In genomic region chr1:135154011-135154410, GRCm38 (mm10) we compare ENCODE assay signal across 8 mouse cellular contexts. TPM values are rescaled to one million over a fixed set of nuclear protein-coding genes. Genes with fewer than 3 reads are reported as not detected.
DNase-seq lines count a peak whose midpoint lies in the region; ATAC-seq lines count a peak whose summit lies in the region.

No protein-coding gene starts in this region.

- H3K4me1 ChIP-seq in kidney, embryonic 16.5 days (ENCODE audit: insufficient read depth, low read length) = peaks cover 16% of the 10 kb centered on the region
- peaks cover 16% of the 10 kb centered on the region for H3K4me1 ChIP-seq in embryonic facial prominence, embryonic 14.5 days (ENCODE audit: control insufficient read depth, insufficient read depth, low read length)
- peaks cover 22% of the 10 kb centered on the region for H3K4me1 ChIP-seq in intestine, embryonic 16.5 days (ENCODE audit: control insufficient read depth, insufficient read depth, low read length)
- H3K4me1 ChIP-seq in neural tube, embryonic 11.5 days (ENCODE audit: control insufficient read depth, insufficient read depth, low read length) = 0 out of 2 replicates have a peak, but pooled peaks cover 3% of the 10 kb centered on the region

- H3K9ac ChIP-seq in kidney, embryonic 16.5 days (replicated peaks; ENCODE audit: low read length) = peak overlapping the region; percentile 64
- peak overlapping the region; percentile 60 for H3K9ac ChIP-seq in embryonic facial prominence, embryonic 14.5 days (ENCODE audit: low read depth, low read length)
- H3K9ac ChIP-seq in intestine, embryonic 16.5 days (ENCODE audit: low read depth, low read length) = peak overlapping the region; percentile 45
- H3K9ac ChIP-seq in neural tube, embryonic 11.5 days (ENCODE audit: low read length) = peak overlapping the region; percentile 70

- WGBS in kidney, embryonic 16.5 days = 18% methylated on average over 8 of the region's 13 CpGs
- WGBS in embryonic facial prominence, embryonic 14.5 days = 31% methylated on average over 8 of the region's 13 CpGs
- 23% methylated on average over 13 of the region's 13 CpGs for WGBS in intestine, embryonic 16.5 days
- WGBS in neural tube, embryonic 11.5 days = 20% methylated on average over 13 of the region's 13 CpGs

- no peaks in the 10 kb centered on the region for H3K27me3 ChIP-seq in kidney, embryonic 16.5 days (ENCODE audit: insufficient read depth, low read length)
- no peaks in the 10 kb centered on the region for H3K27me3 ChIP-seq in embryonic facial prominence, embryonic 14.5 days (replicated peaks; ENCODE audit: control insufficient read depth, insufficient read depth, low read length)
- no peaks in the 10 kb centered on the region for H3K27me3 ChIP-seq in intestine, embryonic 16.5 days (replicated peaks; ENCODE audit: control insufficient read depth, insufficient read depth, low read length)
- no peaks in the 10 kb centered on the region for H3K27me3 ChIP-seq in neural tube, embryonic 11.5 days (ENCODE audit: control insufficient read depth, insufficient read depth, low read length)

- peaks cover 17% of the 10 kb centered on the region for H3K36me3 ChIP-seq in kidney, embryonic 16.5 days (ENCODE audit: insufficient read depth, low read length)
- peaks cover 25% of the 10 kb centered on the region for H3K36me3 ChIP-seq in embryonic facial prominence, embryonic 14.5 days (ENCODE audit: control insufficient read depth, insufficient read depth, low read length)
- H3K36me3 ChIP-seq in intestine, embryonic 16.5 days (ENCODE audit: control insufficient read depth, insufficient read depth, low read length) = peaks cover 10% of the 10 kb centered on the region
- H3K36me3 ChIP-seq in neural tube, embryonic 11.5 days (ENCODE audit: control insufficient read depth, insufficient read depth, low read length) = peaks cover 3% of the 10 kb centered on the region; the same call in 1 of the 2 replicates

- no peaks in the 10 kb centered on the region for H3K9me3 ChIP-seq in kidney, embryonic 16.5 days (ENCODE audit: low read length)
- no peaks in the 10 kb centered on the region for H3K9me3 ChIP-seq in embryonic facial prominence, embryonic 14.5 days (ENCODE audit: control insufficient read depth, low read length)
- no peaks in the 10 kb centered on the region for H3K9me3 ChIP-seq in intestine, embryonic 16.5 days (ENCODE audit: control insufficient read depth, low read length)
- no peaks in the 10 kb centered on the region for H3K9me3 ChIP-seq in neural tube, embryonic 11.5 days (ENCODE audit: control insufficient read depth, low read length)

- H3K4me3 ChIP-seq in kidney, embryonic 16.5 days (ENCODE audit: low read length) = peak overlapping the region; percentile 33
- peak overlapping the region; percentile 28 for H3K4me3 ChIP-seq in embryonic facial prominence, embryonic 14.5 days (ENCODE audit: low read depth, low read length)
- peak overlapping the region; percentile 23; the same call in 1 of the 2 replicates for H3K4me3 ChIP-seq in intestine, embryonic 16.5 days (ENCODE audit: low read length)
- H3K4me3 ChIP-seq in neural tube, embryonic 11.5 days (ENCODE audit: low read depth, low read length) = no peak overlapping the region

- peak overlapping the region; percentile 37; the same call in 1 of the 2 replicates for H3K27ac ChIP-seq in kidney, embryonic 16.5 days (ENCODE audit: low read length)
- peak overlapping the region; percentile 86 for H3K27ac ChIP-seq in embryonic facial prominence, embryonic 14.5 days (replicated peaks; ENCODE audit: low read depth, low read length)
- peak overlapping the region; percentile 82 for H3K27ac ChIP-seq in intestine, embryonic 16.5 days (ENCODE audit: low read length)
- H3K27ac ChIP-seq in neural tube, embryonic 11.5 days (ENCODE audit: low read depth, low read length) = peak overlapping the region; percentile 83

- DNase-seq in kidney, postnatal 14 days = no peak
- no peak for DNase-seq in embryonic facial prominence, embryonic 14.5 days (ENCODE audit: low spot score)
- no peak for DNase-seq in neural tube, embryonic 11.5 days (ENCODE audit: low spot score)
- no peak for DNase-seq in B cell, adult 2 months
- no peak for DNase-seq in left cerebral cortex, postnatal 36 days (ENCODE audit: low spot score in 2 of 2)
- no peak for DNase-seq in layer of hippocampus, adult 9-10 months (ENCODE audit: low spot score)

- no peak for ATAC-seq in kidney, embryonic 16.5 days (ENCODE audit: low FRiP score, low TSS enrichment)
- ATAC-seq in embryonic facial prominence, embryonic 14.5 days (ENCODE audit: low read depth) = no peak; the same call in 1 of the 2 replicates
- no peak for ATAC-seq in intestine, embryonic 16.5 days
- ATAC-seq in neural tube, embryonic 11.5 days (ENCODE audit: insufficient read depth, low FRiP score, low TSS enrichment) = peak; percentile 39; the same call in 1 of the 2 replicates

- peak overlapping the region; percentile 56 for H3K4me2 ChIP-seq in kidney, embryonic 16.5 days (replicated peaks; ENCODE audit: low read depth, low read length)
- peak overlapping the region; percentile 56 for H3K4me2 ChIP-seq in embryonic facial prominence, embryonic 14.5 days (ENCODE audit: low read depth, low read length)
- H3K4me2 ChIP-seq in intestine, embryonic 16.5 days (ENCODE audit: low read depth, low read length) = peak overlapping the region; percentile 40; the same call in 1 of the 2 replicates
- H3K4me2 ChIP-seq in neural tube, embryonic 11.5 days (ENCODE audit: low read depth) = peak overlapping the region; percentile 43

- intact Hi-C loops in left cerebral cortex, postnatal 36 days (cut with DNase I) = loop anchor here (1.0 to 5.0 kb wide), 2 partner anchors 12 to 213 kb away; no protein-coding TSS in a partner anchor

RNA-seq across cellular contexts. Expression of gene Arl8a, which starts 7.4 kb away (rescaled TPM):
- polyA plus RNA-seq in kidney, embryonic 16.5 days (2015; fragmentation: Nextera tagmentation; extraction: Ambion mirVana) = 42.9 and 46.7 TPM in 2 replicates
- 73.8 and 74.7 TPM in 2 replicates for polyA plus RNA-seq in embryonic facial prominence, embryonic 14.5 days (2014; fragmentation: Nextera tagmentation; extraction: Ambion mirVana)
- polyA plus RNA-seq in intestine, embryonic 16.5 days (2015; fragmentation: Nextera tagmentation; extraction: Ambion mirVana) = 21.4 and 56.5 TPM in 2 replicates
- polyA plus RNA-seq in neural tube, embryonic 11.5 days (2014; fragmentation: Nextera tagmentation; extraction: Ambion mirVana) = 104 and 111 TPM in 2 replicates
- total RNA-seq in left cerebral cortex, postnatal 36 days (2021) = 100 to 1,000 TPM; 252 to 292 TPM

RNA-seq across cellular contexts. Expression of gene Gpr37l1, which starts 13.5 kb away (rescaled TPM):
- polyA plus RNA-seq in kidney, embryonic 16.5 days (2015; fragmentation: Nextera tagmentation; extraction: Ambion mirVana) = 0.10 TPM in 1 of 2 replicates, not detected in the other
- polyA plus RNA-seq in embryonic facial prominence, embryonic 14.5 days (2014; fragmentation: Nextera tagmentation; extraction: Ambion mirVana) = 0.34 and 0.47 TPM in 2 replicates
- 0.71 and 0.77 TPM in 2 replicates for polyA plus RNA-seq in intestine, embryonic 16.5 days (2015; fragmentation: Nextera tagmentation; extraction: Ambion mirVana)
- not detected in 2 replicates for polyA plus RNA-seq in neural tube, embryonic 11.5 days (2014; fragmentation: Nextera tagmentation; extraction: Ambion mirVana)
- 100 to 1,000 TPM; 173 to 208 TPM for total RNA-seq in left cerebral cortex, postnatal 36 days (2021)

RNA-seq across cellular contexts. Expression of gene Ptpn7, which starts 21.5 kb away (rescaled TPM):
- polyA plus RNA-seq in kidney, embryonic 16.5 days (2015; fragmentation: Nextera tagmentation; extraction: Ambion mirVana) = 0.99 and 1.6 TPM in 2 replicates
- polyA plus RNA-seq in embryonic facial prominence, embryonic 14.5 days (2014; fragmentation: Nextera tagmentation; extraction: Ambion mirVana) = 2.1 and 2.7 TPM in 2 replicates
- 2.2 and 2.9 TPM in 2 replicates for polyA plus RNA-seq in intestine, embryonic 16.5 days (2015; fragmentation: Nextera tagmentation; extraction: Ambion mirVana)
- 1.6 and 1.7 TPM in 2 replicates for polyA plus RNA-seq in neural tube, embryonic 11.5 days (2014; fragmentation: Nextera tagmentation; extraction: Ambion mirVana)
- under 1 TPM; 0.35 to 0.59 TPM for total RNA-seq in left cerebral cortex, postnatal 36 days (2021)

RNA-seq across cellular contexts. Expression of gene Lgr6, which starts 48.9 kb away (rescaled TPM):
- polyA plus RNA-seq in kidney, embryonic 16.5 days (2015; fragmentation: Nextera tagmentation; extraction: Ambion mirVana) = 0.76 and 0.77 TPM in 2 replicates
- 7.0 and 7.5 TPM in 2 replicates for polyA plus RNA-seq in embryonic facial prominence, embryonic 14.5 days (2014; fragmentation: Nextera tagmentation; extraction: Ambion mirVana)
- 0.43 and 0.44 TPM in 2 replicates for polyA plus RNA-seq in intestine, embryonic 16.5 days (2015; fragmentation: Nextera tagmentation; extraction: Ambion mirVana)
- 0.41 and 0.52 TPM in 2 replicates for polyA plus RNA-seq in neural tube, embryonic 11.5 days (2014; fragmentation: Nextera tagmentation; extraction: Ambion mirVana)
- 1 to 10 TPM; 1.6 to 1.7 TPM for total RNA-seq in left cerebral cortex, postnatal 36 days (2021)
